22 mouse cellular contexts compared by ENCODE assay signal in genomic region chr5:139965596-139965995, GRCm38 (mm10). TPM values are rescaled to one million over a fixed set of nuclear protein-coding genes. Genes with fewer than 3 reads are reported as not detected.
"Had no signal": no experiment of that assay in that cellular context is flagged by ENCODE, and none has a peak within 500 bp of the region (broad histone marks: within the 10 kb centered on the region; RNA-seq: fewer than 3 reads in every experiment).

No protein-coding gene starts in this region.

- H3K4me2 ChIP-seq: intestine, embryonic 15.5 days; limb, embryonic 12.5 days; limb, embryonic 15.5 days; liver, embryonic 11.5 days; midbrain, embryonic 15.5 days; neural tube, embryonic 12.5 days; neural tube, embryonic 15.5 days had no signal

- H3K27ac ChIP-seq: intestine, embryonic 15.5 days; layer of hippocampus, adult 2 months; left cerebral cortex, adult 2 months; limb, embryonic 12.5 days; limb, embryonic 15.5 days; liver, embryonic 14.5 days; midbrain, embryonic 10.5 days; midbrain, embryonic 15.5 days; neural tube, embryonic 12.5 days; neural tube, embryonic 15.5 days had no signal

- H3K9ac ChIP-seq: intestine, embryonic 15.5 days; limb, embryonic 12.5 days; limb, embryonic 15.5 days; liver, embryonic 14.5 days; liver, postnatal 0 days; midbrain, embryonic 15.5 days; neural tube, embryonic 12.5 days; neural tube, embryonic 15.5 days had no signal

- DNase-seq: kidney, adult 11 months; kidney, adult 9 months; layer of hippocampus, adult 9-11 months; liver, postnatal 0 days; lung, postnatal 36 days; right cerebral cortex, adult 18-20 months; right cerebral cortex, postnatal 14 days; right cerebral cortex, postnatal 4 days; thymus, postnatal 25 days had no signal

- ATAC-seq: intestine, embryonic 15.5 days; liver, postnatal 0 days; lung, postnatal 0 days; midbrain, embryonic 15.5 days had no signal

- H3K36me3 ChIP-seq: intestine, embryonic 15.5 days; limb, embryonic 12.5 days; limb, embryonic 15.5 days; midbrain, embryonic 10.5 days; midbrain, embryonic 15.5 days; neural tube, embryonic 12.5 days; neural tube, embryonic 15.5 days had no signal

- H3K4me3 ChIP-seq: intestine, embryonic 15.5 days; layer of hippocampus, adult 2 months; left cerebral cortex, adult 2 months; limb, embryonic 12.5 days; limb, embryonic 15.5 days; megakaryocyte, embryonic 14.5 days; midbrain, embryonic 10.5 days; midbrain, embryonic 15.5 days; neural tube, embryonic 12.5 days; neural tube, embryonic 15.5 days had no signal

- H3K27me3 ChIP-seq: intestine, embryonic 15.5 days; midbrain, embryonic 15.5 days; neural tube, embryonic 12.5 days; neural tube, embryonic 15.5 days had no signal

- H3K9me3 ChIP-seq: intestine, embryonic 15.5 days; limb, embryonic 12.5 days; limb, embryonic 15.5 days; megakaryocyte, embryonic 14.5 days; midbrain, embryonic 10.5 days; midbrain, embryonic 15.5 days; neural tube, embryonic 12.5 days; neural tube, embryonic 15.5 days had no signal

- H3K4me1 ChIP-seq: intestine, embryonic 15.5 days; midbrain, embryonic 10.5 days; midbrain, embryonic 15.5 days; neural tube, embryonic 12.5 days had no signal

RNA-seq across cellular contexts. Expression of gene Elfn1, which starts 57.9 kb away (rescaled TPM):
- polyA plus RNA-seq: liver, postnatal 0 days had no signal
